Mouse (Mus musculus) common myeloid progenitor, adult 5-6 weeks (primary cell): ENCODE data around the gene Herc1. TPM values are rescaled to one million over a fixed set of nuclear protein-coding genes. Genes with fewer than 3 reads are reported as not detected.

Experiments
- ATAC-seq: replicated peaks from 2 replicates; pipeline ENCODE4 v1.8.0; 2016; ENCODE audit warnings: low read depth, mild to moderate bottlenecking, moderate TSS enrichment, inconsistent platforms; ENCODE audit not compliant: poor library complexity, severe bottlenecking
- total RNA-seq: library from RNA; stranded (forward); fragments of 200-1000, 187-1606 nt; gene quantifications from 2 replicates; pipeline ENCODE4 v1.2.3, GENCODE M21; 2017

The Herc1 gene
- total RNA-seq, 1 experiment from 2014 or later = 106 TPM

DNA sequence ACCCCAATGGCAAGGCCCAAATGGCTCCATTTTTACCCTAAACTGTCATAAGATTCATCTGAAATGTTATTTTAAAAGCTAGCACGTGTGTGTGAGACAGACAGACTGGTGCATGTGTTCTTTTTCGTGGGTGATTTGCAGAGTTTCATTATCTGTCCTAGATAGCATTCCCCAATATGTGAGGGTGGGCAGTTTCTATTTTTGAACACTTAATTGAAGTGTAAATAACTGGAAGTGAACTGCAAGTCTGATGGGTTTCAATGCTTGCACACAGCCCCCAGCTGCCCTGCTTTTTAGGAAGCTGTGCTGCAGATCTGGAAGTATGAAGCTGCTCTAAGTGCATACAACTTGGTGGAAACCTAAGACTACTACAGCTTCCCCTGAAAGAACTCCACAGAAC is 164.9 kb downstream of the Herc1 start:
- ATAC-seq = no peak

DNA sequence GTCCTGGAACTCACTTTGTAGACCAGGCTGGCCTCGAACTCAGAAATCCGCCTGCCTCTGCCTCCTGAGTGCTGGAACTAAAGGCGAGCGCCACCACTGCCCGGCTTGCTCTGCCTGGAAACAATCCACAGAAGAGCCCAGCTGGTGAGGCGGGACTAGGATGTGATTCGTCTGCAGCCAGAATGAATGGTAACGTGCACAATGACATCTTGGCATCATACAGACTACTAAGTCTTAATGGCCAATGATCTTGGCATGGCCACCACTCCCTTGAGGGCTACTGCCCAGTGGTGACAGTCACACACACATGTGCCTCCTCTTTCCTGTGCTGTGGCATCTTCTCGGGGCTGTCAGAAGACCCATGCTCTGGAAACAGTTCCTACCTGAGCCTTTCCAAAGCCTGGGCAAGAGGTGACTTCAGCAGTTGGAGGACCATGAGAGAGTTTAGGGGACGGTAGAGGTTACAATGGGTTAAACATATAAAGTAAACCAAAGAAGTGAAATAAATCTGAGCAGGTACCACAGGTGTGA is 165.5 kb downstream of the Herc1 start:
- ATAC-seq = no peak

DNA sequence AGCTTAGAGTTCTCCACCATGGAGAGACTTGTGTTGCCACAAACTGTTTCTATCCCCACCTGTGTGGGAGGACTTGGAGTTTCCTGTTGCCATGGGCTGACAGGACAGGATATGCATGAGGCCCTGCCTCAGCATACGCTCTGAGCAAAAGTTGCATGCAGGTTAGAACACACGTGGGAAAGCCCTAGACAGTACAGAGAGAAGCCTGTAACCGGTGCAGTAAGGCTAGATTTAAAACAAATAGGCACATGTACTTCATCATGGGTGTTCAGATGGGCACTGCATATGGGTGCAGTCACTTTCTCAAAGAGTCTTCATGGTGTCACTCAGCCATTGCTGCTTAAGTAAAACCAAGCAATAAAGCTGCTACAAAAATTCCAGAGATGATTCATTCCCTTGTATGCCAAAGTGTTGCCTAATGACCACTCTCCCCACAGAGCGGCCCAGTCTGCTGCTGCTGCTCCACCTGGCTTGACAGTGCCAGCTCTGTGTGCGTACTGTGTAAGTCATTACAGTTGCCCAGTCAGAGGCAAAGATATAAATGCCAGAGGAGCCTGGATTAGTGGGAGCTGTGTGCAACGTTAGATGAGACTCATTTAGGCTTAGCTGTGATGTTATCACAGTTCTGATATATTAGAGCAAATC is 166.2 kb downstream of the Herc1 start:
- ATAC-seq = no peak

DNA sequence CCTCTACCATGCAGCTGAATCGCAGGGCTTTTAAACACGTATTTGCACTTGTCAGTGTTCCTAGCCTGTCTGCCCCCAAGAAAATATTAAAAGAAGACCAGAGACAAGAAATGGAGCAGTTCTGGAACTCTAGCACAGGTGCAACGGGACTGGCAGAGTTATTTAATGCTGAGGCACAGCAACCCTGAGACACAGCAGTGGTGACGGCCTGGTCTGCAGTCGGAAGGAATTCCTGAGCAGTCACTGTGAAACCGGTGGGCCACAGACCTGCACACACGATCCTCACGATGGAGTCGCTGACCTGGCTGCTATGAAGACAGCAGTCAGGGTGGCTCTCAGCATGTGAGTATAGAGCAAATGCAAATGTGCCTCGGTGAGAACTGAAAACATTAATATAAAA is 167.5 kb downstream of the Herc1 start:
- ATAC-seq = no peak

GRCm38 (mm10) chr9:66518251-66518650 is 168.0 kb downstream of the Herc1 start:
- no peak for ATAC-seq

DNA sequence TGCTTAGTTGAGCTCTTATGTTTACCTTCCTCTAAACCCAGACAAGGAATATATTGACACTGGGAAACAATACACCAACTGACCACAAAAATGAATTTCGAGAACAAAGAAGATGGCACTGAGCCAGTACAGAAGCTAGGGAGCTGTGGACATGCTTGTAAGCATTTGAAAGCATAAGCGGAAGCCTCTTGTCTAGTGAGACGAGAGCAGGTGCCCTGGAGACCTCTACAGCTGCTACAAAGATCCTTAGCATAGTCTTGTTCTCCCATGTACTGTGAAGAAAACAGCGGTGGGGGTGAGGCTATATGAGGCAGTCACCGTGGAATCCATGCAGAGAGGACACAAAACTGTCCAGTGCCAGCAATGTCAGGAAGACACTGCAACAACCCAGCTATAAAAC is 168.7 kb downstream of the Herc1 start:
- ATAC-seq = no peak

DNA sequence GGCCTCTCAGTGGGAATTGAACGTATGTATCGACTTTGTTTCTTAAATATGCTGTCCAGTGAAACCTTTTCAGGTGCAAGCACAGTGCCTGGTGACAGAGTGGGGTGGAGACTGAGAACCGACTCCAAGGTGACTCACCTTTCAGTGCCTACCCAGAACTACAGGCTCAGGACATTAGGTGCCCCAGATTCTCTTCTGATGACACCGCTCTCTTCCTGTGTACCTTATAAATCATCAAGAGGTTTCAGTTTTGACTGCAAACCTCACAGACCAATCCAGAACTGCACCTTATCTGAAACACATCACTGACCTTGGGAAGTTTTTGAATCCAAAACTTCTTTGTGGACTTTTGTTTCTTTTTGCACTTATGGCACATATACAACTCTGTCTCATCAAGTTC is 170.0 kb downstream of the Herc1 start:
- no peak for ATAC-seq

GRCm38 (mm10) chr9:66521595-66521994 is 171.3 kb downstream of the Herc1 start:
- no peak for ATAC-seq

- ATAC-seq = peak; percentile 56; the same call in 1 of the 2 replicates
These were observed 192.5 kb downstream of the Herc1 start for GRCm38 (mm10) chr9:66542785-66543184.

Other genes with a start within 250 kb of the Herc1 start
- gene Snx1, start 223.9 kb upstream of the Herc1 start, total RNA-seq = 101 and 122 TPM in 2 replicates
- 177 and 182 TPM in 2 replicates for gene Ciao2a, start 223.8 kb upstream of the Herc1 start, total RNA-seq
- gene Dapk2, start 192.2 kb upstream of the Herc1 start, total RNA-seq = 4.0 and 4.1 TPM in 2 replicates
- gene Fbxl22, start 164.1 kb downstream of the Herc1 start, total RNA-seq = 0.39 and 0.82 TPM in 2 replicates
- gene Usp3, start 242.7 kb downstream of the Herc1 start, total RNA-seq = 54.7 and 81.8 TPM in 2 replicates